Mouse (Mus musculus) induced T-regulatory cell, adult 2 months (primary cell): Measurements from ENCODE around the gene Kcnc4.
A peak's percentile ranks its signal among the peaks of the same experiment; 100 is the strongest.

Experiments
- DNase-seq: peaks from one replicate; pipeline ENCODE4 v3.0.0-alpha.2; 2012; ENCODE audit warnings: low read depth

Kcnc4 gene

DNA sequence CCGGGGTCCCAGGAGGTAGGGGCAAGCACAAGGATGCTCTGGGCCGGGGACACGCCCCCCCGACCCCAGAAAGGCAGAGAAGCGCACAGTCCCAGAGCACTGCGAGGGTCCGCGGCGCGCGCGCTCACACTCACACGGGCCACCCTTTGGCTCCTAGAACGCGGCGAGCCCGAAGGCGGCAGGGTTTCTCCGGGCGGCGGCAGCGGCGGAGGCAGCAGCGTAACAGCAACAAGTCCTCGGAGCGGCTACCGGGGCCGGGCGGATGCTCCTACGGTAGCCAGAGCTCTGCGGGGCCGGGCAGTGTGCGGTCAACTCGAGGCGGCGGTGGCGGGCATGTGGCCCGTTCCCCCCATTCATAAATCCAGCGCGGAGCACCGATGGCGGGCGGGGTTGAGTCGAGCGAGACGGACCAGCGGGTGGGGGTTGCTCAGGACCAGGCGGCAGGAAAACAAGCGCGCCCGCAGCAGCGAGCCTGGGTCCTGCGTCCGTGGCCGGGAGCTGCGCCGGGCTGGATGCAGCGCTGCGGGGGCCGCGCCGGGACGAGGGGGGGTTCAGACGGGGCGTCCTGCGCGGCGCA is at the start of gene Kcnc4:
Gene Kcnc4, minus strand, starts transcription at position 357 of the 577 bp plus-strand sequence.
- peak; percentile 22 for DNase-seq

DNA sequence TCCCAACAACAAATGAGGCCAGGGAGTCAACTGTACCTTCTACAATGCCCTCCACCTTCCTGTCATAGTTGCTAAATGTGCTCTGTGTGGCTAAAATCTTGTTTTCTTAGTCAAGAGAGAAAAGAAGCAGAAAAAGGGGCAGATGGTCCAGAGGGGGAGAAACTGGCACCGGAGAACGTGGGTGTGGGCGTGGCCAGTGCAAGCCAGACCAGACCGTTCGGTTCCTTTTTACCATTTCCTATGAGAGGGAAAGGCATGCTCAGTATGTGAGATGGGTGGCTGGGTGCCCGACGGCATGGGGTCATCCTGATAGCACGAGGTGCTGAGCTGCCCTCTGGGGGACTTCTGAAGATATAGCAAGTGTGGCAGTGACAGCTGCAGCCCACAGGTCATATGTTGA is 49.3 kb upstream of the Kcnc4 start:
- DNase-seq, result no peak

DNA sequence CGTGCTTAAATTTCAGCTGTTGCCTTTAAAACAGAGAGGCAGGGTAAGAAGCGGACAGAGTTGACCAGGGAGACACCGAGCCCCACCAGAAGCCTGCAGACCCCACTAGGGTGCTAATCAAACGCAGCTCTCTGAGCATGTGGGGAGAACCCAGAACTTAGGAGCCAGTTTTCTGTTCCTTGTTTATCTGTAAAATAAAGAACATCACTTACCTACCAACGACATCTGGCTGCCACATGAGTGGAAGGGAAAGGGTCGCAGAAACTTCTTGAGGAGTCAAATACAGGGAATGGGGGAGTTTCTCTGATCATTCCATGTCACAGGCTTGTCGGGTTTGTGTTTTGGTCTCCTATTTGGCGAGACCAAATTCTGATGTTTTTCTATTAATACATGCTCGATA is 48.6 kb upstream of the Kcnc4 start:
- DNase-seq, result no peak

DNA sequence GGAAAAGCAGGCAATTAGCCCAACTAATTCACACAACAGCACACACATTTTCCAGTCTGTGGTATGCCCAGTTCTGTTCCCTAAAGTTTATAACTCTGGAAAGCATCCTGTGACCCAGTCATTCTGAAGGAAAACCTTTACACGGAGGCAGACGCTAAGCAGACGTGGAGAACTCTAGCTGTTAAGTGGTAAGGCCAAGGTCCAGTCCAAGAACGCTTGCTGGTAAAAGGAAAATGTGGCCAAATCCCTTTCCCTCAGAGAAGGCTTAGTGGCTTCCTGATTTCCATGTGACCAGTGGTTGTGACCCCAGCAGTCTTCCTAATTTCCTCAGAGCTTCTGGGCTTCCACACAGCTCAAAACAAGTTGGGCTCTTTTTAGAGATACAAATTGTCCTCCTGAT is 47.2 kb upstream of the Kcnc4 start:
- DNase-seq, result no peak

DNA sequence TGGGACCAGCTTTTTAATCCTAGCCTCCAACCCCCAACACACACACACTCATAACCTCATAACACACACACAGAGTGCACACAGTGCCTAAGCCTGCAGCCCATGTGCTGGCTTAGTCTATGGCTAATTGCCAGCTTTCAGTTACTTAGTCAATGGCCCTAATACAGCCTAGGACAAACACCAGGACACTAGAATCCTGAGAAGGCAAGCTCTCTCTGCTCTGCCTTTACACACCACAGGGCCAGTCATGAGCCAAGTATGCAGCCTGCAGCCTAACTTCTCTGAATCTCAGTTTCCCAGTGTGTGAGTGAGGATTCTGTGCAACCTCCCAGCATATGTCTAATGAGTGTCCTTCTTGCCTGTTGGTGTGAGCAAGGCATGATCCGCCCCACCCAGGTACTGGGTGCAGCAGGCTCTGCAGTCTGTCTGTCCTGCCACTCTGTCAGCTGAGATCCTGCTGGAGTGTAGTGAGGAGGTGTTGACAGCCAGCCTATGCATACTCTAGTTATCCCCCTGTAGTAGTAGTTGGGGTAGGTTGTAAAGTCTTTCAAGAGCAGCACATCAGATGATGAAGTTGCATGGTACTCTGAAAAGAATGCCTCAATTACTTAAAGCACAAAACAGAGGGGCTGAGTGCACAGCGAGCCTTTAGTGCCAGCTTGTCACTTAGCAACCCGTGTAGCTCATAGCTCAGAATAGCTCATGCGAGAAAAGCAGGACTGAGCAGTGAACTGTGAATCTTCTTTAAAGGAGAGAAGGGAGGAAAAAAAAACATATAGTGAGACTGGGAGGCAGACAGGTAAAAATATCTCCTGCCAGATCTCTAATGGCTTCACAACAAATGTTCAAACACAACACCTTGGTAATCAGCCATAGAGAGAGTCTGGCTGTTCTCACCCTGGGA is 46.4 kb upstream of the Kcnc4 start:
- DNase-seq, result no peak

DNA sequence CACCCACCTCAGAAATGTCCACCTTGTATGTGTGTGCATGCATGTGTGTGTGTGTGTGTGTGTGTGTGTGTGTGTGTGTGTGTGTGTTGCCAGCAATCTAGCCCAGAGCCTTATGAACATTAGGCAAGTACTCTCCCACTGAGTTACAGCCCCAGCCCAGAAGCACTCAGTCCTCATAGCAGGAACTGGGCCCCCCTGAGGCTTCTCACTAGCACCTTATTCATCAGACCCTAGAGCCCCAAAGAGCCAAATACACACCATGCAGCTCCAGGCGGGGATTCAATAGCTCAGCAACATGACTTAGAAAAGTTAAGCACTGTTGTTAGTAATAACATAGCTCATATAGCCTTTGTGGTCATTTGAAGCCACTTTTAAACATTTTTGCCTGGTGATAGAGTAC is 45.2 kb upstream of the Kcnc4 start:
- DNase-seq, result no peak

DNA sequence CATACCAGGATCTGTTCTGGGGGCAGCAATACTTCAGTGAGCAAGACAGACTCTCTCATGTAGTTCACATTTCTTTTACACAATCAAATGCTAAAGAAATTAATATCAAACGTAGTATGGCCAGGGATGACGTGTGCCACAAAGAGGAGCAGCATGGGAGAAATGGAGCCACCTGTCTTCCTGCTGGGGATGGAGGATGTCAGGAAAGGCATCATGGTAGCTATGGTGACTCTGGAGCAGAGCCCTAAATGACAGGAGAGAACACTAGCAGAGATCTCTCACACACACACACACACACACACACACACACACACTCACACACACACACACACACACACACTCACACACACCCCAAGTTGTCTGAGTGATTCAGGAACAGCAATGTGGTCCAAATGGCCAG is 44.4 kb upstream of the Kcnc4 start:
- DNase-seq, result no peak

DNA sequence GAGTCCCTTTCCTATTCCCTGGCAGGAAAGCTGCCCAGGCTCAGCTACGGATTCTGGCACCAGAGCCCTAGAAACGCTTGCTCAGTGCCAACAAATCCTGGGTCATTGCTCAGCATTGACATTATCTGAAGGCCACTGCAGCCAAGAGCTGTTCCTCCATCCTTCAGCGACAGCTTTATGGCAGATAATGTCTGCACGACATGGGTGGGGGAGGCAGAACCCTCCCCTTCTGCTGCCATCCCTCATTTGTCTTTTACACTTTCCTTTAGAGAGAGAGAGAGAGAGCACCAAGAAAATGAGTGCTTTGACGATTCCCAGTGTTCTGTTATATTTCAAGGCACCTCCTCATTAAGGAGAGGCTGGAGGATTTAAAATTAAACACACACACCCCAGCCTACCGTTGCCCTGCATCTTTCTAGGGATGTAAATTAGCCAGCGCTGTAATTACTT is 42.4 kb upstream of the Kcnc4 start:
- no peak for DNase-seq

DNA sequence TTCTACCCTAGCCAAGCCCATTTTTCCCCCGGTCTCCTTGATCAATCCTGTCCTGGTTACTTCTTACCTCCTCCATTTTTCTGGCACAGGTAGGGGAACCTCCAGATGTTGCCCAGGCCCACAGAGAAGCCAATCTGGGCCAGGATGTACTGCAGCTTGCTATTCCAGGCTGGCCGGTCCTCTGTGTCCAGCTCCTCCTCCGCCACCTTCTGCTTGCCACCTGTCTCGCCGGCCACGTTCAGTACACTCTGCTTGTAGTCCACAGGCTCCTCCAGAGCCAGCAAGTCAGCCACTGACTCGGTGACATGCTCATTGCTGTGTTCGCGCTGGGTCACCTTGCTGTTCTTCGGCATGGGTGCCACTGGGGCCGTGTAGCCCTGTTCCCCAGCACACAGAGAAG is 40.9 kb upstream of the Kcnc4 start:
- DNase-seq, result no peak

DNA sequence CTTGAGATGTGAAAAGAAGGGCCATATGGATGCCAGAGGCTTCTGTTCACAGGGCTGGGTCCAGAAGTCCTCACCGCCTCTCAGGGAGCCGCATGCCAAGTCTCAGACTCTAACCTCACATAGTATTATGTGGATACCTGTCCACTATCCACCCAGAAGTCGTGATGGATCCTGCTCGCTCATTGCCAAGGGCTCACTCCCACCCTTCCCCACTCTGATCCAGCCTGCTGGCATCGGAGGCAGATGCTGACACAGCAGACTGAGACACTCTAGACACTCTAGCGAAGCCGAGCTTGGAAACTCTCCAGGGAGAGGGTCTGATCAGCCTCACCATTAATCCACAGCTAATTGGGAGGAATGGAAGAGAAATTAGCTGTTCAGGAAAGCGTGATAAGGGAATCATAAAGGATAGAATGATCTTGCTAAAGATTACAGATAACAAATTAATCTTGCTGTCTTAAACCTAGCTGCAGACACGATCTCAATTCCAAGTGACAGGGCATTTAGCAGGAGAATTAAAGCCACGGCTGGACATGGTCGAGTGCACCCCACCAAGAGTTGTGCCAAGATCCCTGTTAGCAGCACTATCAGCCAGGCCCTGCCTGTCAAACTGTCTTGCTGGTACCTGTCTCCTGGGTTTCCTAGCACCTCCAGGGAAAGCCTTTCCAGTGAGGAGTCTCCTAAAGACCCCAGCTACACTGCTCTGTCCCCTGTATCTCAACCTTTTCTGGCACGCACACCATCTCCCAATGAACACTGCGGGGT is 36.9 kb upstream of the Kcnc4 start:
- DNase-seq, result no peak

DNA sequence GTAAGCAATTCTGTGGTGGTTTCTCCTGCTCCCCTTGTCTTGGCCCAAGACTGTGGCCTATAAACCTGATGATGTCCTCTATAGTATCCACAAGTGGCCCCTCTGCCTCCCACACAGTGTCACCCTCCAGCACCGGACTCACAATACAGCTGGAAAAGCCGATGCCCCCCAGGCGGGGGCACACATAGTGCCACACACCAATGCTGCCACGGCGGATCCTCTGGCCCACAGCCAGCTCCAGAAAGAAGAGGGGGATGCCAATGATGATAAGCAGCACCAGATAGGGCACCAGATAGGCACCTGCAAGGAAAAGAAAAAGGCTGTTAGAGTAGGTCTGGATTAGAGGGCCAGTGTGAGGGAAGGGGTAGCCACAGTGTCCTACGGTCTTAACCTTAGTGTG is 36.2 kb upstream of the Kcnc4 start:
- DNase-seq, result no peak

DNA sequence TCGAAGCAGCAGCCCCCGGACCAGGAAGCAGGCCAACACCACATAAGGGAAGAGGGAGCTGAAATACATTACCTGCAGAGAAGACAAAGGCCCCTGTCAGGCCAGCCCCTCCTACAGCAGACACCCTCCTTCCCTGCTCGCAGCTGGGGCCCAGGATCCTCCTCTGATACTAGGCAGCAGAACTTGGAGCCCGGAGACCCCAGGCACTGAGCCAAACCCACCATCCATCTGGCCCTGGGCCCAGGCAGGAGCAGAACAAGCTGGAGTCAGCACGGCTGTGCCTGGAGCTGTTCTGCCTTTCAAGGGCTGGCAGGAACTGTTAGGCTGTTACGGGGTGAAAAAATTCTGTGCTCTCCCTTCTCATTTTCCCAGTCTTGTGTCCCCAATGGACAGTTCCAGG is 32.1 kb upstream of the Kcnc4 start:
- no peak for DNase-seq

DNA sequence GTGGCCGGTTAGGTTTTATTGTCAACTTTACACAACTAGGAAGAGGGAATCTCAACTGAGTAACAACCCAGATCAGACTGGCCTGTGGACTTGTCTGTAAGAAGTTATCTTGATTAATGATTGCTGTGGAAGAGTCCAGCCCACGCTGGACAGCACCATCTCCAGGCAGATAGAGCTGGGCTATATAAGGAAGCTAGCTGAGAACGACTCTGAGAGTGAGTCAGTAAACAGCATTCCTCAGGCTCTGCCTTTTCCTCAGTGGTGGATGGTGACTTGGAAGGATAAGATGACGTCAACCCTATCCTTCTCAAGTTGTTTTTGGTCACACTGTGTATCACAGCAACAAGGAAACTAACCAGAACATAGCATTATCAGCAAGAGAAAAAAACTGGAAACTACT is 29.3 kb upstream of the Kcnc4 start:
- DNase-seq, result no peak

DNA sequence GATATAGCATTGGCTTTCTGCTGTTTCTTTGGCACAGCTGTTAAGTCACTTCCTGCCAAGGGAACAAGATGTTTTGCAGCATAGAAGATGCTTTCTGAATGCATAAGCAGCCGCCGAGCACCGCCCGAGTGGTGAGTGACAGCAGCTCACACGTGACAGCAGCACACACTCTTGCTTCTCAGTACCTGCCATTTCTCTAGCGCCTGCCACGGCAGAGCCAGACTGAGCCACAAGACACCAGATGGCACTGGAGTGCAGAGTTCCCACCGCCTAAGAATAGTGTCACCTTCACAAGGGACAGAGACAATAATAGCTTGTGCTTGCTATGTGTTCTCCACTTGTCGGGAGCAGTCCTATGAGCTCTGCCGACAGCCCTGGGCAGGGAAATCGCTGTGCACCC is 23.9 kb upstream of the Kcnc4 start:
- DNase-seq, result peak; percentile 20

DNA sequence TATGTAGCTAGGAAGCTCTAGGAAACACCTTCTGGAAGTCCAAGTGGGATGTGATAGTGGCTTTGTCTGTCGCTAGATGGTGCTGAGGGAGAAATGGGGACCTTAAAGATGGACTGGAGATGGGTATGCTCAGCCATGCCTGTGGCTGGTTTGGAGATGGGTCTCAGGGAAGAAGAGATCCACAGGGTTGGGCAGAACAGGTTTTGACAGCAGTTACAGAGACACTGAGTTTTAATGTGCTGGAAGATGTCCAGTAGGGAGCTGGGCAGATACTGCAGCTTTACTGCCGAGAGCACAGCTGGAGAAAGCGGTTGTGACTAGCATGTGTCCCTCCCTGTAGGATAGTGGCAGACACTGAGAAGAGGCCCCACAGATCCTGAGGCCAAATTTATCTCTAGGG is 21.3 kb upstream of the Kcnc4 start:
- no peak for DNase-seq

DNA sequence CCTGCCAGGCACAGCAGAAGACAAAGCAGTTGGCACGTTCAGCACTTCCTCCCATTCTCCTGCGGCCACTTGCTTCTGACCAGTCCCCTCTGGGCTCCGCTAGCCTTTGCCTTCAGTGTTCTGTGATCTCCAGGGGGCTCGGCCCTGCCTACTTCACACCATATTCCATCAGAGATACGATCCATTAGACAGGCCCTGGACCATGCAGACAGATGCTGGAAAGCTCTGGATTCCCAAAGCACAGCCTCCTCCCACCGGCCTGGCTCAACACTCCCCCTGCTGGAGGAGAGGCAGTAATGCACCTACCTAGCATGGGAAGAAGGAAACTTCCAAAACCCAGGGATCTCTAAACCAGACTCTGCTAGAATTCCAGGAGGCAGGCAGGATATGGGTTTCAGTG is 12.8 kb upstream of the Kcnc4 start:
- peak; percentile 63 for DNase-seq

DNA sequence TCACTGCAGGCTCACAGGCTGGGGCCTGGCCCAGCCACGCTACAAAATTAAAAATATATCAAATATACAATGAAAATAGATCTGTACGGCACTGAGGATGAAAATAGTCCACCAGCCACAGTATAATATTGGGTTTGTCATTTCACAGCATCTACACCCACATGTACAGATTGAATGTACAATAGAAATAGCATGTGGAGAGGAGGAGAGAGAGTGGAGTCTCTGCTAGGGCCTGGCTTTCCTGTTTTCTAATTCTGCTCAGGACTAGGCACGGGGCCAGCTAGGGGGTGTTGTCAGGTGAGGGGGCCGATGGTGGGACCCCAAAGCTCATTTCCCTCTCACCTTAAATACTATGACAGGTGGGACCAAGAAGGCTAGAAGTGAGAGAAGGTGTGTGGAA is 9.7 kb upstream of the Kcnc4 start:
- DNase-seq, result no peak

DNA sequence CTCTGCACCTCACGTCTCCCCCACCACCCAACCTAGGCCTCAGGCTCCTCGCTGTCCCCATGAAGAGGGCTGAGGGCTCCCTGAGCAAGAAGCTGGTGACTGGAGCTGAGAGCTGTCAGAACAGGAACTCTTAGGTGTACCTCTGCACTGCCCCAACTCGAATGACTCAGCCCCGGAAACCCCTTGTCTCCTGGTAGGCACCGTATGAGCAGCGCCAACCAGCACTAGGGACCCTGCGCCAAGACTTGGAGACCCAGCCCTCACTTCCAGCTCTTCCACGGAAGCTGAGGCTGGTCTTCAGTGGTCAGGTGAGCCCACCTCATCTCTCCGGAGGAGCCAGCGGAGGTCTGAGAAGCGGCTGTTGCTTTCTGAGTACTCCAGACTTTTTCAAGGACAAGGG is 8.8 kb upstream of the Kcnc4 start:
- no peak for DNase-seq

DNA sequence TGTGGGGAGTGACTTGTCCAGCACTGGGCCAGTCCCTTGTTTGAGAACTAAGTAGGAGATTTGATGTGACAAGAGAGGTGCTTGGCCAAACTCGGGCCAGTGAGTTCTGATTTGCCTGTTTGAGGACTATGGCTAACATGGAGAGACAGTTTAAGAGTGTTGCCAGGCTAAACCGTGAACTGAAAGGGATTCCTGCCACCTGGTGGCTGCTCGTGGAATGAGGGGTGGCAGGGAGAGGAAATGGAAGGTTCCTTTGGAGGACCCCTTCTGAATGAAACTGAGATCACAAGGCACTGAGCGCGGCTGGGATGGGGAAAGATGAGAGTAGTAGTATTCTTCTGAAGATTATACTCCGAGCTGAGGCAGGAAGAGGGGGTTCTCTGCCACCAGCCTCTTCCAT is 7.2 kb upstream of the Kcnc4 start:
- DNase-seq, result peak; percentile 77

DNA sequence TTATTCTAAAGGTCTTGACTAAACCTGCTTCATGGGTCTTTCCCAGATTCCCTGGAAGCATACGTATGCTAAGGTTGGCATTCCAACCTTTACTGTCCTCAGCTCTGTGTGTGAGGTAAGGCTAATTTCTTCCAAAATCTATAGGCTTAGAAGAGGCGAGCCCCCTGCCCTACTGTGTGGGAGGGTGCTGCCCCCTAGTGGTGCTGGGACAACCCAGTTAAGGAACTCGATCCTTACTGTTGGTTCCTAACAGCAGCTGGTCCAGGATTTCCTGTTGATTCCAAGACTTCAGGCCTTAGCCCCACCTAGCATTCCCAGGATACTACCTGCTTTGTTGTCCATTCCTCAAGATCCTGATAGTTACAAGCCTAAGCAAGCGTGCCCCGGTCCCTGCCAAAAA is 2.8 kb upstream of the Kcnc4 start:
- DNase-seq, result peak; percentile 74

DNA sequence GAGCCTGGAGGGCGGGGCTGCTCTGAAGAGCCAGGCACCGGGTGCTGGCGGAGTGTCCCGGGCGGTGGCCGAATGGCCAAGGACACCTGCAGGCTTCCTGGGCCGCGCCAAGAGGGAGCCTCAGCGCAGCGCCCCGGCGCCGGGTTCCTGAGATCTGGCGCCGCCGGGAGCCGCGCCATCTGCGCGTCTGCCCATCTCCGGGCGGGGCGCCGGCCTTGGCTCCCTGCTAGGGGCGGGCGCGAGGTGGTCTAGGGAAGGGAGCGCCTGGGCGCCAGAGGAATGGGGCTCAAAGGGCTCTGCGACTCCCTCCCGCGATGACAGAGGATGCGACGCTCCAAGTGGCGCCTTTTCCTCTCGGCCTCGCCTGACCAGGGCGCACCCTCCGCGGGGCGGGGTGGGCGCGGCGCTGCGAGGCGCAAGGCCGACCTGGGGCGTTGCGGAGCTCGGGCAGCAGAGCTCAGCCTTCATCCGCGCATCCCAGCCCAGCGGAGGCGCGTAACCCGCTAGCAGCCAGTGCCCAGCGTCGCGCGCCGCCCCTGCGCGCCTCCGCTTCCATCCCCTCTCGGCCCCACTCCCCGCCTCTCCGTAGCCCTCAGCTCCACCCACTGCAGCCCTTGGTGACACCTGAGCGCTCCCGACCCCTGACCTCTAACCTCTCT is 550 bp upstream of the Kcnc4 start:
- DNase-seq, result no peak

DNA sequence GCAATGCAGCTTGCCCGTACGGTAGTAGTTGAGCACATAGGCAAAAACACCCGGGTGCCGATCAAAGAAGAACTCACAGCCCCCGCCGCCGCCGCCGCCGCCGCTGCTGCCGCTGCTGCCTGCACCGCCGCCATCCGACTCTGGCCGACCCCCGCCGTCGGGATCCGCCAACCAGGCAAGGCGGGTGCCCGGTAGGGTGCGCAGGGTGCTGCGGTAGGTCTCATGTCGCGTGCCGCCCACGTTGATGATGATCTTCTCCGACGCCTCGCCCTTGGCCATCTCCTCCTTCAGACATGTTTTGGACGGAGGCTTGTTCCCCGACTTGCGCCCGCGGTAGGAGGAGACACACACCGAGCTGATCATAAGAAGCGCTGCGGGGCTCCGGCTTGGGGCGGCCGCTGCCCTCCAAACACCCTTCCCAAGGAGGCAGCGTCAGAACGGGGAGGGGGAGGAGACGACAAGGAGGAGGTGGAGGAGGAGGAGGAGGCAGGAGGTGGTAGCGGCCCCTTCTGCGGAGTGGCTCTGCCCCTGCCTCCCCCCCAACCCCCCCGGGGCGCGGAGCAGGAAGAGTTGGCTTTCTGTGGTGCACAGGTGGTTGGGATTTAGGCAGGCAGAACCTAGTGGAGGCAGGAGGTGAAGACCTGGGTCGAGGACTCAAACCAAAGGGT is 690 bp downstream of the Kcnc4 start:
- peak; percentile 27 for DNase-seq
